Mouse (Mus musculus): ENCODE results near the gene Vmn1r235. TPM values are rescaled to one million over a fixed set of nuclear protein-coding genes. Genes with fewer than 3 reads are reported as not detected.
"Not testable (repeated sequence)": the region's sequence is repeated elsewhere in the genome, so short reads cannot be mapped to it uniquely, and the experiment has no call there.

The Vmn1r235 gene
- polyA plus RNA-seq (2015; fragmentation: Nextera tagmentation; extraction: Ambion mirVana): not detected in 2 replicates

DNA sequence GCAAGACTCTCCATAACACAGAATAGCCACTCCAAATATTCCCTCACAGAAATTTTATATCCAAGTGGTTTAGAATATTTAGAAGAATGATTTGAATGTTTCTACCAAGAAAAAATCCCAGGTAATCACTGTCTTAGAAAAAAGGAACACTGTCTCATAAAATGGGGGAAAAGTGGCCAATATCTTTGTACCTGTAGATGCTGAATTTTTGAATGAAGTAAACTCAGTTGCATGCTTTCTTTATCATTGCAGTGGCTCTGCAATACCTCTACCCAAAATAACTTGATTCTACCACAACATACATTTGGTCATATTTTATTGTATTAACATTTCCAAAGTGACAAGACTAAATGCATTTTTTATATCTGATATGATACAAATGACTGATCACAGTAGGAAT, at the start of gene Vmn1r235:
Vmn1r235 (plus strand) TSS at position 301 of the 400 bp plus-strand sequence.
- Histone ChIP-seq H3K27ac (no peak within 1 kb of the TSS), H3K4me1 (replicated peaks) (no peaks in the 10 kb centered on the region), H3K9ac (no peak within 1 kb of the TSS), H3K4me2 (replicated peaks) (no peak within 1 kb of the TSS), H3K27me3 (replicated peaks) (no peaks in the 10 kb centered on the region), H3K4me3 (replicated peaks) (no peak within 1 kb of the TSS), H3K9me3 (no peaks in the 10 kb centered on the region), H3K36me3 (no peaks in the 10 kb centered on the region)
- ATAC-seq: no peak

DNA sequence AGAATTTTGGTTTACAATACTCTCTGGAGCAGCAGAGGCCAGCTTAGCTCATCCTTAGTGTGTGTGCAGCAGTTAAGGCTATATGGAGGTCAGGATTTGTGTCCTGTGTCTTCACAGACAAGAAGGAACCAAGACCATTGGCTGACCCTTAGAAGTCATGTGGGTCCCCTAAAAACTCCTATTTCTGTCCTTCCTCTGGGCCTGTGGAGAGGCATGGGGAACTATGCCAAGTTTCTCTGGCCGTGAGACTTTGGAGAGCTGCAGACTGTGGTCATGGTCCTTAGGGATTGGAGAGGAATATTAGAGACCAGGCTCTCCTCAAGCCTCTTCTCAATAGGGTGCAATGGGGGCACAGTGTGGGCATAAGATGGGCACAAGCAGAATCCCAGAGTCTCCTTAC, 45.1 kb upstream of the Vmn1r235 start:
- H3K4me1 ChIP-seq (replicated peaks); H3K36me3 ChIP-seq; H3K27me3 ChIP-seq (replicated peaks); H3K9me3 ChIP-seq; ATAC-seq; H3K27ac ChIP-seq; H3K4me3 ChIP-seq (replicated peaks); H3K4me2 ChIP-seq (replicated peaks); H3K9ac ChIP-seq: not testable (repeated sequence)
- 65% methylated on average over 1 of the region's 1 CpGs for WGBS

DNA sequence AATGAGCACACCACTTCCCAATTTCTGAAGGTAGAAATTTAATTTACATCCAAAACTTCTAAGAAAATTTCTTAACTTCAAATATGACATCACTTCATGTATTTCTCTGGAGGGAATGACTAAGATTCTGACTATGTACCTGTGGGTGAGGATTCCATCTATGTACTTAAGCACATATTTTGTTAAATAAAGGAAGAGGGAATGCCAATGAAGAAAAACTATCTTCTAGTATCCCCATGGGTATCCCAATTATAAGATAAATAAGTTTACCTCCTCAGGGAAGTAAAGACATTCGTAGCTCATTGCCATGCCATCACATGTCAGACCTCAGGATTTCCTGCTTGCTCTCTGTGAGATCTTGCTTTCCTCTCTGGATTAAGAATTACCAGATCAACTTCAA, 30.4 kb upstream of the Vmn1r235 start, which contains the start of gene Vmn1r234:
Vmn1r234 (plus strand) TSS at position 301 of the 400 bp plus-strand sequence.
- no peaks in the 10 kb centered on the region for H3K9me3 ChIP-seq
- no peaks in the 10 kb centered on the region for H3K27me3 ChIP-seq (replicated peaks)
- no peak for ATAC-seq
- no peak within 1 kb of the TSS for H3K4me3 ChIP-seq (replicated peaks)
- H3K4me2 ChIP-seq (replicated peaks): no peak within 1 kb of the TSS
- H3K9ac ChIP-seq: no peak within 1 kb of the TSS
- H3K4me1 ChIP-seq (replicated peaks): no peaks in the 10 kb centered on the region
- H3K27ac ChIP-seq: no peak within 1 kb of the TSS
- WGBS: 83% methylated on average over 1 of the region's 1 CpGs
- H3K36me3 ChIP-seq: no peaks in the 10 kb centered on the region

DNA sequence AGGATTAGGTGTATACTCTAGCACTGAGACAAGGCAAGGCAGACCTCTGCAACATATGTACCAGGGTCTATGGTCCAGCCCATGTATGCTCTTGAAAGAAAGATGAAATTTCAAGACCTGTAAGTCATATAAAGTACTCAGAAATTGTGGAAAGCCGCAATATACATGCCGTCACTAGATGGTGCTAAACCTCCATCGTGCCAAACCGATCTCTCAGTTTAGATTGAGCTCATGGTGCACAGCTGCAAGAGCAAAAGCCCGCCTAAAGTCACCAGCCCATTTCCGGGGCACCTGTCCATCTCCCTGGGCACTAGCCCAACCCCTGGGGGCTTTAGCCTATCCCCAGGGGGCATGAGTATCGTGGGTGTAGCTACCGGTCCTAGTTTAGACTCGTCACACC, 24.6 kb upstream of the Vmn1r235 start:
- Histone ChIP-seq H3K27ac (no peak overlapping the region), H3K9ac (no peak overlapping the region), H3K36me3 (no peaks in the 10 kb centered on the region), H3K4me3 (replicated peaks) (no peak overlapping the region), H3K9me3 (no peaks in the 10 kb centered on the region), H3K4me2 (replicated peaks) (no peak overlapping the region), H3K27me3 (replicated peaks) (no peaks in the 10 kb centered on the region), H3K4me1 (replicated peaks) (no peaks in the 10 kb centered on the region)
- WGBS: 36% methylated on average over 9 of the region's 9 CpGs
- no peak for ATAC-seq

DNA sequence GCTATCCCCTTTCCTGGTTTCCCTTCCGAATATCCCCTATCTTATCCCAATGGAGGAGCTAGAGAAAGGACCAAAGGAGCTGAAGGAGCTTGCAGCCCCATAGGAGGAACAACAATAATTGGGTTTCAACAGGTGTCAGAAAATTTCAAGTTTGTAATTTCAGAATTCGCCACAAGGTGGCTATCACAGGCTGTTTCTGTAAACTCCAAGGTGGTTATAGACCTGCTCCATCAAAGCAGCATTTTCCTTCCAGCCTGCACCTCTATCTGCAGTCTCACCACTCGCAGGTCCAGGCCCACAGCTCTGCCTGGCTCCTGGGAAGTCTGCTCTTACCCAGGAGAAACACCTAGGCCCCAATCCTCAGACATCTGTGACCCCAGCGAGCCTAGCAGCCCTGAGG, 15.9 kb downstream of the Vmn1r235 start:
- WGBS: 19% methylated on average over 4 of the region's 4 CpGs
- Histone ChIP-seq H3K4me2 (replicated peaks) (no peak overlapping the region), H3K4me3 (replicated peaks) (no peak overlapping the region), H3K9ac (no peak overlapping the region), H3K27me3 (replicated peaks) (no peaks in the 10 kb centered on the region), H3K27ac (no peak overlapping the region), H3K36me3 (no peaks in the 10 kb centered on the region), H3K9me3 (no peaks in the 10 kb centered on the region), H3K4me1 (replicated peaks) (no peaks in the 10 kb centered on the region)
- ATAC-seq: no peak

DNA sequence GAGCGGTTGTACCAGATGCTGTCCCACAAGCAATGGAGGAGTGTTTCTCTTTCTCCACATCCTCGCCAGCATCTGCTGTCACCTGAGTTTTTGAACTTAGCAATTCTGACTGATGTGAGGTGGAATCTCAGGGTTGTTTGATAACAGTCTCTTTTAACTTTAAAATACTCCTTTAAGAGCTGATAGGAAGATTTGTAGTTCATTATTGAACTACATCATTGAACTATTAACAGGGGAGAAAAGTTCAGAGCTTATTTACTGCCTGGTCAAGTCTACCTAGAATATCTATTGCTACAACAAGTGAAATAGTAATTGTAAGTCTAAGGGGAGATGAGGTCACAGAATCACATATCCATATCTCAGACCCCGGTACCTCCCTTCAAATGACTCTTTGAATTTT, 26.4 kb downstream of the Vmn1r235 start, which contains the start of gene Vmn1r236:
Vmn1r236 (plus strand) TSS at position 301 of the 400 bp plus-strand sequence.
- H3K27ac ChIP-seq: no peak within 1 kb of the TSS
- no peaks in the 10 kb centered on the region for H3K4me1 ChIP-seq (replicated peaks)
- 80% methylated on average over 3 of the region's 3 CpGs for WGBS
- no peak within 1 kb of the TSS for H3K9ac ChIP-seq
- no peaks in the 10 kb centered on the region for H3K9me3 ChIP-seq
- H3K27me3 ChIP-seq (replicated peaks): no peaks in the 10 kb centered on the region
- ATAC-seq: no peak
- H3K4me2 ChIP-seq (replicated peaks): no peak within 1 kb of the TSS
- H3K36me3 ChIP-seq: no peaks in the 10 kb centered on the region
- H3K4me3 ChIP-seq (replicated peaks): no peak within 1 kb of the TSS

DNA sequence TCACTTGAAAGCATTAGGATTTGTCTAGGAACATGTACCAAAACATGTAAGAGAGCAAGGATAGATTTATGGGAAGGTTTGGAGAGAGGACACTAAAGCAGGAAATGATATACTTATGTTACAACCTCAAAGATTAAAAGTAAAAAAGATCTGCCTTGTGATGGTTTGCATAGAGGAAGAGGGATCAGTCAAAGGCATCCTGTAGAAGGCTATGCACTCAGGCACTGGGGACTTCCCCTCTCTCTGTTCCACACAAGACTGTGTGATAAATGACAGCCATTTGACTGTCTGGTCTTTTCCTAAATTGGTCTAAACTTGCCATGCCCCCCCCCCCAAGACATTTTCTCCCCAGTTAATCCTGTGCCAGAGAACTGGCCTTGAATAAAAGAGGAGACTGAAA, 28.2 kb downstream of the Vmn1r235 start:
- no peak overlapping the region for H3K4me2 ChIP-seq (replicated peaks)

DNA sequence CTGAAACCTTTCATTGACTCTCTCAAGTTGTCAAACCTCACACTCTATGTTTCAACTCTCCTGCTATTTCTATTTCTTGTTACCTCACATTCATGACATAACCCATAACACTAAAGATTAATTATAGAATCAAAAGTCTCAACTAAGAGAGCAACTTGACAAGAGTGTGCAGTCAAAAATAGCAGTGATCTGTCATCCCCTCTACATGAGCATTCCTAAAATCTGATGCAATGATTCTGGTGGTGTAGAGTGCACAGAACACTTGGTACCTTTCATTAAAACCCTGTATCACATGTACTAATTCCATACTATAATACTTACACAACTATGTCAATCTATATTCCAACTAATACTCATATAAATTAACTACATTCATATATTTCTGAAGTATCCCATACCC, 33.5 kb downstream of the Vmn1r235 start:
- Histone ChIP-seq H3K36me3 (no peaks in the 10 kb centered on the region), H3K4me2 (replicated peaks) (no peak overlapping the region), H3K9me3 (no peaks in the 10 kb centered on the region), H3K4me3 (replicated peaks) (no peak overlapping the region), H3K27ac (no peak overlapping the region), H3K27me3 (replicated peaks) (no peaks in the 10 kb centered on the region), H3K4me1 (replicated peaks) (no peaks in the 10 kb centered on the region), H3K9ac (no peak overlapping the region)
- ATAC-seq: no peak

More for the DNA sequence above, 28.2 kb downstream of the Vmn1r235 start:
- no peak for ATAC-seq
- Histone ChIP-seq H3K9ac (no peak overlapping the region), H3K9me3 (no peaks in the 10 kb centered on the region), H3K27me3 (replicated peaks) (no peaks in the 10 kb centered on the region), H3K27ac (no peak overlapping the region), H3K36me3 (no peaks in the 10 kb centered on the region), H3K4me1 (replicated peaks) (no peaks in the 10 kb centered on the region), H3K4me3 (replicated peaks) (no peak overlapping the region)

DNA sequence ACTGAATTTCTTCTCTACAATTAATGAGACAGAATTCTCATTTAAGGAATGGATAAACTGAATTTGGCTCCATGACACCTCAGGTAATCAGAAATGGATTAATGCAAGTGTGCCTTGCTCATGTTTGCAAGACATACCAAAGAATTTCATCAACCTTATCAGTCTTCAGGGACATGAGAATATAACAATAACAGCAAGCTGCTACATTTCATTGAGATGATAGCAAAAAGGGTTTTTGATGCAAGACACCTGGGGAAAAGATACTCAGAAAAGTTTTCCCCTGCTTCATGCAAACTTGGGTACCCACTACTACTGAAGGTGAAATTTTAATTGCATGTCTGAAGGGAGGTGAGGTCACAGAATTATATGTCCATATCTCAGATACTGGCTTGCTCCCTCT, 55.4 kb downstream of the Vmn1r235 start, which contains the start of gene Vmn1r237:
Vmn1r237 (plus strand) TSS at position 301 of the 400 bp plus-strand sequence.
- Histone ChIP-seq H3K4me1 (replicated peaks) (no peaks in the 10 kb centered on the region), H3K36me3 (no peaks in the 10 kb centered on the region), H3K27ac (no peak within 1 kb of the TSS), H3K4me2 (replicated peaks) (no peak within 1 kb of the TSS), H3K9me3 (no peaks in the 10 kb centered on the region), H3K4me3 (replicated peaks) (no peak within 1 kb of the TSS), H3K9ac (no peak within 1 kb of the TSS), H3K27me3 (replicated peaks) (no peaks in the 10 kb centered on the region)
- no peak for ATAC-seq

Other genes with a start within 250 kb of the Vmn1r235 start
- 10.2 and 11.3 TPM in 2 replicates for gene Zfp160, start 247.5 kb upstream of the Vmn1r235 start, polyA plus RNA-seq (2015; fragmentation: Nextera tagmentation; extraction: Ambion mirVana)
- gene Vmn1r234, start 30.3 kb upstream of the Vmn1r235 start, polyA plus RNA-seq (2015; fragmentation: Nextera tagmentation; extraction: Ambion mirVana): not detected in 2 replicates
- gene Vmn1r236, start 26.5 kb downstream of the Vmn1r235 start, polyA plus RNA-seq (2015; fragmentation: Nextera tagmentation; extraction: Ambion mirVana): not detected in 2 replicates
- not detected in 2 replicates for gene Vmn1r237, start 55.5 kb downstream of the Vmn1r235 start, polyA plus RNA-seq (2015; fragmentation: Nextera tagmentation; extraction: Ambion mirVana)
- 2.8 and 2.9 TPM in 2 replicates for gene Zfp677, start 127.3 kb downstream of the Vmn1r235 start, polyA plus RNA-seq (2015; fragmentation: Nextera tagmentation; extraction: Ambion mirVana)
- gene Zfp54, start 166.8 kb downstream of the Vmn1r235 start, polyA plus RNA-seq (2015; fragmentation: Nextera tagmentation; extraction: Ambion mirVana): 5.9 and 6.5 TPM in 2 replicates
- 13.1 and 14.4 TPM in 2 replicates for gene Zfp51, start 194.0 kb downstream of the Vmn1r235 start, polyA plus RNA-seq (2015; fragmentation: Nextera tagmentation; extraction: Ambion mirVana)
- 12.2 and 14.5 TPM in 2 replicates for gene Zfp53, start 232.6 kb downstream of the Vmn1r235 start, polyA plus RNA-seq (2015; fragmentation: Nextera tagmentation; extraction: Ambion mirVana)

Data from intestine, embryonic 15.5 days (tissue).